Mouse (Mus musculus) monocyte, adult 2 months (primary cell): ENCODE results near the gene Dpysl4.

Experiments
- DNase-seq, 2 experiments: peaks; one replicate each; pipeline ENCODE4 v3.0.0; 2022; ENCODE audit warnings: low spot score in 2 of 2, low read depth in 1 of 2

Gene Dpysl4

DNA sequence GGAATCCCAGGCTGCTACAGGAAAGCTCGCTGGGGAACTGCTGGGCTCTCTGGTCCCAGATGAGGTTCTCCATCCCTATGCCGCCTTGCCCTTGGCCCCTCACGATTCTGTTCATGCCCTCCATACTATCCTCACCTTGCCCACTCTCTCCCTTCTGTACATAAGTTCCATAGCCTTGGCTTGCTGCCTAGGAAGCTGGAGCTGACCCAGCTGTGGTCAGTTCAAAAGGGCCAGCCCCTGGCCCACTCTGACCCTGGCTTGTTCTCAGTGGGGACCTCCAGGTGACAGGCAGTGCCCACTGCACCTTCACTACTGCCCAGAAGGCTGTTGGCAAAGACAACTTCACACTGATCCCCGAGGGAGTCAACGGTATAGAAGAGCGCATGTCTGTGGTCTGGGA is 10.6 kb downstream of the Dpysl4 start:
- no peak for DNase-seq

DNA sequence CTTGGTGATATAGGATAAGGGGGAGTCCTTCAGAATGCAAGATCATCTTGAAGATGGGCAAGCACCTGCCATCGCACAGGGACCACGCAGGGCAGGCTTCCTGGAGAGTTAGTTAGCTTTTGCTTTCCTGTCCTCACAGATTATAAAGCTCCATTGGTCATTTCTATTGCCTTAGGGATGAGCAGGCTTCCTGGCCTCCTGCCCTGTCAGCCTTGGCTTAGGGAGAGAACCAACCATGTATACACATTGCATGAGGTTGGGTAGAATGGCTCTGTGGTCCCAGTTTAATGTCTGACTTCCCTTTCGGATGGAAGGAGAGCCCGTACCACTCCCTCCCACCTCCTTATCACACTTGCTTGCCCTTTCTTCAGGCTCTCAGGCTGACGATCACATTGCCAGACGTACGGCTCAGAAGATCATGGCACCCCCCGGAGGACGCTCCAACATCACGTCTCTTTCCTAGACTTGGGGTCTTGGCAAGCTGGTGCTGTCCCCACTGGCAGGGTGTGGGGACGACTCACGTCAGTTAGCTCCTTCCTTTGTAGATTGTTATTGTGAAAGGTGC is 14.8 kb downstream of the Dpysl4 start:
- no peak for DNase-seq

DNA sequence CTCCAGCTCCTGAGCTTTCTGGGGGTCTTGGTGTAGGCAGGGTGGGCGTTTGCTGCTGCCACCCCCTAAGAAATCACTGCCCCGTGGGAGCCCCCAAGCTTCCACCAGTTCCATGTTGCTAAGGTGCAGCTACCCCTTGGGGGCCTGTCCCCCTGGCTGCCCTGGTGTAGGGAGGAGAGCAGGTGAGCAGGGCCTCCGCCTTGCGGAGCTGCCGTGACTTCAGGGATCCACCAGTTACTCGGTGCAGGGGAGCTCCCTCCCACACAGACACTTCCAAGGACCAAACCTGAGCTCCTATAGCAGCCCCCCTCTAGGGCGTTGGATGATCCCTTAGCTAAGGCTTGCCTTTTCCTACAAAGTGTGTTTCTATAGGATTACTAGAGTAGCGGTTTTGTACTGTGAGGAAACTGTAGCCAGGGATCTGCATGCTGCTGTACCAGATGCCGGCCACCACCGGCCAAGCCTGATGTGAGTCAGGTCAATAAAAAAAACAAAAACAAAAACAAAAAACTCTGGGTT is 15.5 kb downstream of the Dpysl4 start:
- DNase-seq, result no peak

DNA sequence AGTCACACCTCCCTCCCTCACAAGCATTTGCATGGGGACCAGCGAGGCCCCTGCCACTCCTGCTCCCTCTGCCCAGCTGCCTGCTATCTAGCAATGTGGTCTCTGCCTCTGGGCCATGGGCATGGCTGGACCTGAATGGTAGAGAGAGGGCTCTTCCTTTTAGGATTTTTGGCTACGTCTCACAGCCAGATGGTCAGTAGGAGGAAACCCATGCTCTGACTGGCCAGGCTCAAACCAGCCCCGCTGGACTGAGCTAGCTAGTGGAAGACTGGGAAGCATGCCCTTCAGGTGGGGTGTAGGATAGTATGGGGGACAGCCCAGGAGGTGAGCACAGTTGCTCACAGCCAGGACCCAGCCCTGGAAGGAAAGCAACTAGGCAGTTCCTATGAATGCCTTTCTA is 16.0 kb downstream of the Dpysl4 start:
- no peak for DNase-seq

DNA sequence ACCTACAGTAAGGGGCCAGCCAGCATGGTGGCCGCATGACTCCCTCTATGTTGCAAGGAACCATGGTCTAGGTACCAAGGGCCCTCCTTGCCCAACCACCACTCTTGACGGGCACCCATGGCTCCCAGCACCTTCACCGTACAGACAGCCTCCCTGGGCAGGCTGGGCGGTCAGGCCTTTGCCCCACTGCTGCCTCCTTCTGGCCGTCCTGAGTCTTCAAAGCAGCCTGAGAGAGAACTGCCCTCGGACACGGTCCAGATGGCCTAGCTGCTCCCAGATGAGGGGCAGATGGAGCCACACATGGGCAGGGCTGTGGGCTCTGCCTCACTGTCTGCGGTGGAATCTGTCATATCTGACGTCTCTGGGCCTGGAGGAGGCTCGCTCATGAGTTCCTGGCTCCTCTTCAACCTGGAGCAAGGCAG is 18.2 kb downstream of the Dpysl4 start:
- DNase-seq, result no peak

DNA sequence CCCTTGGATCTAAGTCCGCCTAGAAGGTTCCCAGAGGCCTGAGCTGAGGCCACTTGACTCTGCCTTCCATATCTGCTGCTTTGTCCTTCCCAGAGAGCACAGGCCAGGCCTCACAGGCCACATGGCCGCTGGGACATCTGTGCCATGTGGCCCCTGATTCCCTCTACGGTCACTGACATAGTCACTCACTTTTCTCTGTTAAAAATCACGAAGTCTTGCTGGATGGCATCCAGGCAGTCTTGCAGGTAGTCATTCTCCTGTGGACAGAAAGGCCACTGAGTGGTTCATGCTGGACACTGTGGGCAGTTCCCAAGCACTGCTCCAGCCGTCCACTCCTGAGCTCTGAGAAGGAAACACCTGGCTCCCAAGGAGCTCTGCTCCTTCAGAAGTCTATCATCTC is 19.3 kb downstream of the Dpysl4 start:
- DNase-seq, result no peak

DNA sequence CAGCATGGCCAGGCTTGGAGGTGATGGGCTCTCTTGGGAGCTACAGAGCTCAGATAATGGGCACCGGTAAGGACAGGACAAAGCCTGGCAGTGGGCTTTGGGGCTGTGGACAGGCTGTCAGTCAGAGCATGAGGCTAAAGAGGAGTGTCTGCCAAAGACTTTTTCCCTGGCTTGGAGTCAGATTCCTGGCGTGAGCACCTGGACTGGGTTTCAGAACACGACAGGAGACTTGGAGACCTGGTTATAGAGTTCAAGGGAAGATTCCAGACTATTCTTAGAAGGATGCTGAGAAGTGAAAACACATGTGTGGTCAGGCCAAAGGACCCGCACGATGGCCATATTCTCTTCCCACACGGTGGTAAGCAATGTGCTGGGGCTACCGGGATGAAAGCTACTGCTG is 19.9 kb downstream of the Dpysl4 start:
- no peak for DNase-seq

DNA sequence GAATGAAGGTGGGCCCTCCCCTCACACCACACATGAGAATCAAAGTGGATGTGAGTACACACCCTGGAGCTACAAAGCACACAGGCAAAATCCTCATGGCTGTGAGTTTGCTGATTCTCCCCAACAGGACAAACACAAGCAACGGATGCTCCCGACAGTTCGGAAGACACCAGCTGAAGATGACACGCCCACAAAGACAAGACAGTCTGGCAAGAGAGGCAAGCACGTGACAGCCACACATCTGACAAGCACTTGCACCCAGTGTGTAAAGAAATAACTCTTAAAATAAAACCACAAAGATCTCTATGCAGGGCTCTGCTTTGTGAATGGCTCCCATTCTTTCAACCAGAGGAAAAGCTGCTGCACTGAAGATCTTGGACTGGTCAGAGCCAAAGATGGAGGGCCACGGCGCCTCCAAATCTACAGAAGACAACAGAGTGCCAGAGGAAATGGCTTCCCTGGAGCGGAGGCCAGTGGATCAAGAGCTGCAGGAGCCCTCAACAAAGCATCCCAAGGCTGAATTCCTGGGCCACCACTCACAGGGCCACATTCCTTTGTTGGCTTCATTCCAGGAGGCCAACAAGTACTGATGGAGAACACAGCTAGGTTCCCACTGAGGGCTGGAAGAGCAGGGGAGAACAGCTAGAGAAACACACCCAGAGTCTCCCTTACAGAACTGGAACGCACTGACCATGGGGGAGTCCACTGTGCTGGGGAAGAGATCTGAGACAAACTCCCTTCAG is 22.3 kb downstream of the Dpysl4 start:
- DNase-seq, result no peak

DNA sequence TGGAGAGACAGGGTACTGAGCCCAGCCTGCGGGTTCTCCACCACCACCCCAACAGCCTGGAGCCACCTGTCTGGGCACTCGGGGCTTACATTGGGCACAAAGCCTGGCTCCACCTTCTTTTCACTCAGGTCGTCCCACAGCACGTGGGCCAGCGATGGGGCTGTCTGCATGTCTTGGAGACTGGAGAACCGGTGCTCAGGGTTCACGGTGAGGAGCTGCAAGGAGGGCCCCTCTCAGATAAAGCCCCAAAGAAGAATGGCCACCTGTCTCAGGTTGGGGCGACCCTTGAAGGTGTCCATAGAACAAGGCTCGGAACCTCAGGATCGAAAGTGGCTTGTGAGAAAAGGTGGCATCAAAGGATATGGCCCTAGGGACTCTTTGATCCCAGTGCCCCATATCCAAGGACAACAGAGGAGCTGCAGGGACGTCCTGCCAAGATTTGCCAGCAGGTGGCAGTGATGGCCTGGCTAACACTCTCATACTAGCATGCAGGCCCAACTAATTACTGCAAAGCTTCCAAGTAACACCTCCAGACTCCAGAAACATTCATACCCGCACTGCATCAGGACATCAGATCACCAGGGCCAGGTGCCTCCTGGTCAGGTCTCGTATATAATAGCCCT is 33.5 kb downstream of the Dpysl4 start:
- peak; percentile 8 to 40 for DNase-seq

DNA sequence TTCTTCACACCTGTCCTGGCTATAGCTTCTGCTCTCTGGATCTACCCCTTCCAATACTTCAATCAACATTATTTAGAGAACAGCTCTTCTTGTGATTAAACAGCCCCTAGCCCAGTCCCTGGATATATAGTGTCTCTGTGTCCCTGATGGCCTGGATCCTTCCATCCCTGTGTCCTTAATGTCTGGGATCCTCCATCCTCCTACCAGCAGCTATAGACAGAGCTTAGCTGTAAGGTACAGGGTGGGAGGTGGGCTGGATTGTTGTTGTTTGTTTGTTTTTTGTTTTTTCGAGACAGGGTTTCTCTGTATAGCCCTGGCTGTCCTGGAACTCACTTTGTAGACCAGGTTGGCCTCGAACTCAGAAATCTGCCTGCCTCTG is 34.0 kb downstream of the Dpysl4 start:
- DNase-seq, result no peak

DNA sequence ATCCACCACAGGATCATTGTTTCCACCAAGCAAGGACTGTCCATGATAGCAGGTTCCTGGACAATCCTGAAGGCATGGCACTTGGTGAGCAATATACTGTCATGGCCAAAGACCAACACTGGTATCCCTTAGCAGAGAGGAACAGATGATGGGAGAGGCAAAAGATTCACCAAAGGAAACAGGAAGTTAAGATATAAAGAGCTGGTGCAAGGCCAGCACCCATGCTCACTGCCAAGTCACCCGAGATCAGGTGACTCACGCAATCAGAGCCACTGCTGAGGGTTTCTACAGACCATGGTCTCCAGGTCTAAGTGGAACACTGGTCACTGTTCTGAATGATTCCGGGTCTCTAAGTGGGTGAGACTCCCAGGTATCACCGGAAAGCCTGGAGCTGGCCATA is 40.1 kb downstream of the Dpysl4 start:
- no peak for DNase-seq

DNA sequence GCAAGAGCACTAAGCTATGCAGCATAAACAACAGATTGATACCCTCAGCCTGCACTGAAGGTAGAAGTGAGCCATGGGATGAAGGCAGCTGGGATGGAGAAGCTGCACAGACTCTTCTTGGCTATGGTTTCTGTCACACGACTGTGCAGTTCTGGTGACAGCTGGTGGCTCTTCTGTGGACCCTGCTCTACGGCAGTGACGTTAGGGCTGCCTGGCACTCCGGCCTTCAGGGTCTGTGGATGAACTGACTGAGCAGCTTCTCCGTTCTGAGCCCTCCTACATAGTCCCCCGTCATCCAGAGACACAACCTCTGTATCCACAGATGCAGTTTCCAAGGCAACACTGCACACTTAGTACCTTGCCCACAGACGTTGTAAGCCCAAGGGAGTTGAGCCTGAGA is 40.7 kb downstream of the Dpysl4 start:
- no peak for DNase-seq

DNA sequence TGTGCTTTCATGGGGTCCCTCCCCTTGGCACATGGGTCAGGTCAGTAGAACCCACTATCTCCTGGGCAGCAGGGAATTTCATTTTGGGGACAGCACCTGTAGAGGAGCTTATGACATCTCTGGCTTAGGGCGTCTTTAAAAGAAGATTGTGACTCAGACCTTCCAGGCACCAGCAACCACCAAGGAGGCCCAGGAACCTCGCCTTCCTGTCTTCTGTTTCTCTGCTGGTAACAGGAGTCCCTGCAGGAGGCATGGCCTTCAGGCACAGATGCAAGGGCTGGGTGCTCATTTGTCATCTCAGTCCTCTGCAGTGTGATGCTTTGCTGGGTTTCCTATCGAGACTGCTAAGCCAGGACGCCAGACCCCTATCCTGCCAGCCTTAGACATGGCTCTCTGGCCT is 43.2 kb downstream of the Dpysl4 start:
- DNase-seq, result no peak

DNA sequence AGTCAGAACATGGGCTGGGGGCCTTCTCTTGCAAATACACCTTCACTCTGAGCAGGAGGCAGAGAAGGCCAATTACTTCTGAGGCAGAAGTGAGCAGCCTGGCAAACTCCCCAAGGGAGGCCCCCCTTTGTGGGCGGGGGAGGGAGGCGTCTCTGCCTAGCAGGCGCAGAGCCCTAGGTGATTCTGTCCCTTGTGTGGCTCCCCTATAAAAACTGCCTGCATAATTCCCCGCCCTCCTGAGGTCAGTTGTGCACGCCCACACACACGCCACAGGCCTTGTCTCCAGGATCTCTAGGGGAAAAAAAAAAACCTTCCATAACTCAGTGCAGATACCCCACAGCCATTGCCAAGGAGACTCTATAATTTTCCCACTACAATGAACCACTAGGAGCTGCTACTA is 44.6 kb downstream of the Dpysl4 start:
- no peak for DNase-seq

DNA sequence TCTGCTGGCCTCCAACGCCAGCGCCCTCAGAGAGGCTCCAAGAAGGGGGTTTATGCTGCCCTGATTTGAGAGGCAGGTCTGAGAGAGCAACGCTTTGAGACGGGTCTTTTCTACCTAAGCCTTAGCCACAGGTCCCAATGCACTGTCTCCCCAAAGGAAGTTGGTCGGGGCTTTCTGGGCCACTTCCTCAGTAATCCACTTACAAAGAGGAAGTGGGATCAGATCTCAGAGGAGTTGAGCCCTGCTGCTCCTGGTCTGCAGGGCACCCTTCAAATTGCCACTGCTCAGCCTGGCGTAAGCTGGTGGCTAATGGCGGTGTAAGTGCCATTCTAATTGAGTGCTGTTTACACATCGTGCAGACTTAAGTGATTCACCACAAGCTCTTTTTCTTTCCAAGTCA is 45.7 kb downstream of the Dpysl4 start:
- peak; percentile 17 to 36 for DNase-seq

DNA sequence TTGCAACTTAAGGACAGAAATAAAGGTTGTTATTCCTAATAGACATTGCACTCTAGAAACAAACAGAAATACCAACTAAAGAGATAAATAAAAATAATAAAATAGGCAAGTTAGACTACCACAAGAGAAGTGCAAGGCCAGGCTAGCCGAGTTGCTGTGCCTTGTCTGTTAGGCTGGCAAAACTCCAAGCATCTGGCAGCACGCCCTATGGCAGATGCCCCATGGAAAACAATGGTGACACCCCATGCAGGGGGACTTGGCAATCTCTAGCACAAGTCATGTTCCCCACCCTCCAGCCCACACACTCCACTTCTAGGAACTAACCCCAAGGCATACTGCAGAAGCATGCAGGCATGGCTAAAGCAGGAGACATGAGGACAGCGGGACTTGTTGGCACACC is 47.6 kb downstream of the Dpysl4 start:
- DNase-seq, result no peak

DNA sequence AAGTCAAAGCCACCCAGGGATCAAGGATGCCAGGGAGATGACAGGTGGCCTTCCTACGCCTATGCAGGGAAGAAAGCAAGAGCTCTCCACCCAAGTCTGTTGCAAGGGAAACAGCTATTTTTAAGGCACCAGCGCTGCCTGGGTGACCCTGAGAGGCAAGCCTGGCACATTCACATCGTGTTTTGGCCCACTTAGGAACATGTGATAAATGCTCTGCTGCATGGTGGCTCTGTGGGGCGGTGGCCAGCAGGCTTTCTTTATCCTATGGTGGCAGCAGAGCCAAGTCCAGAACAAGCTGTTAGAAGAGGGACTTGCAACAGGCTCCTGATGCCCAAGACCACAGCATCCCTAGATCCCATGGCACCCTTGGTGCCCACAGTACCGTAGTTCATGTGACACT is 49.4 kb downstream of the Dpysl4 start:
- DNase-seq, result no peak

DNA sequence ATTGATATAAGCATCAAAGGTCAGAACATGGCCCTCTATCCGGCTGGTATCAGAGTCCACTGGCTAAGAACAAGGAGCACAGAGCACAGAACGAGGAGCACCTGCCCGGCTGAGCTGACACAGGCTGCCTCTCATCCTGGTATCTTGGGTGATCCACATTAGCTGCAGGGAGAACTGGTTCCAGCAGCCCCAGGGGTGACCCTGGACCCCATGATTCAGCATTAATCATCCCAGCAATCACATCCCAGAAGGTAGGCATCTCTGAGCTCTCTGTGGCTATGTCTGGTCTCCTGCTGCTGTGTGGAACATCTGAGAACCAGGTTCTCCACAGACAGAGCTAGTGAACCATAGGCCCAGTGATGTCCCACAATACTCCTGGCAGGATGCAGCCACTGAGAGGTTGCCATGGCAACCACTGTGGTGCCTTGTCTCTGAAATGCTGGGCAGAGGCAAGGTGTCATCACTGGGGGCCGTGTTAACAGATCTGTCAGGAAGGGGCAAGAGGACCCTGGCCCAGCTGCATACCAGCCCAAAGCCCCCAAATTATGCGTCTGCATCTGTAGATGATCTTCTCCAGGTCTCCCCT is 51.2 kb downstream of the Dpysl4 start:
- DNase-seq, result no peak

DNA sequence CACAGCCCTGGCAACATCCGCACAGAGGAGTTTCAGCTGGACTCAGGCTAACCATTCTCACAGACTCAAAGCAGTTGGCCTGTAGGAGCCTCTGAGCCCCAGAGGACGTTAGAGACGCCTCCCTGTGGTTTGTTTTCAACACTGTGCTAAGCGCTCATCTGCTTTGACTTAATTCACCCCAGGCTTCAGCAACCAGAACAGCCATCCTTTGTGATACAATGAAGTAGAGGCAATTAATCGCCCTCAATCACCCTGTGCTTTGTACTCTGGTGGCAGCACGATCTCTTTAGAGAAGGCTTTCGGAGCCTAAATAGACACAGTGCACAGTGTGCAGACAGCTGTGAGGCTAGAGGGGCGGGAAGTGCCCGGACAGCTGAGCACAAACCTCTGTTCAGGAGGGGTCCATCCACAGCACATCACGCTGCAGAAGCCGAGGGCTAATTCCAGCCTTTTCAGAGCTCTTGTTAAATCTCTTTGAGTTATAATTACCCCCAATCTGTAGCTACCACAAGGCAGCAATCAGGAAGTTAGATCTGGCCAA is 54.2 kb downstream of the Dpysl4 start:
- DNase-seq, result no peak

DNA sequence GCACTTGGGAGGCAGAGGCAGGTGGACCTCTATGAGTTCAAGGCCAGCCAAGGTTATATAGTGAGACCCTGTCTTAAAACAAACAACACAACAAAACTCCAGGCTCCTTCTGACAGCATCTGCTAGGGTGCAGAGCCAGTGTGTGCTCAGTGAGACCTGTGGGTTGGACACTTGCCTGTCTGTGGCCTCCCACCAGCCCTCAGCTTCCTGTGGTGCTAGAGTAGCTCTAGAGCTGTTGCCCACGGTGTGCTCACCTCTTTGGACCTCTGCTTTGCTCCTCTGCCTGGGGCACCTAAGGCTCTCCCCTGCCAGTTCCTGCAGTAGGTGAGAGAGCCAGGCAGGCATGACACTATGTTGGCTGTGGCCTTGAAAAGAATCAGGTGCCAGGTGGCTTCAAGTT is 58.0 kb downstream of the Dpysl4 start:
- no peak for DNase-seq

DNA sequence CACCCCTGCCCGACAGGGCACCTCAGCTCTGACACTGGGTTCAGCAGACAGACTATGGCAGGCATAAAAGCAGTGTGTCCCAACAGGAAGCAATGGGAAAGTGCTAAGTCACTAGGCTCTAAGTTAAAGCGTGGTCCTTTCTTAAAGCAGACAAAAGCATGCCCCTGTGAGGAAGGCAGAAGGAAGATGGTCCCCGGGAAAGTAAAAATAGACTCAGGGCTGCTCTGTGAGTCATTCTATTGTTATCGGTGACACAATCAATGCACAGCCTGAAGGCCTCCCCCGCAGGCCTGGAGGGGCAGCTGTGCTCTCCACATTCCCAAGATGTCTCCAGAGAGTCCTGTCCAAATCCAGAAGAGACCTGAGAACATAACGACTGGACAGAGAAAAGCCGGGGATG is 60.1 kb downstream of the Dpysl4 start:
- no peak for DNase-seq

DNA sequence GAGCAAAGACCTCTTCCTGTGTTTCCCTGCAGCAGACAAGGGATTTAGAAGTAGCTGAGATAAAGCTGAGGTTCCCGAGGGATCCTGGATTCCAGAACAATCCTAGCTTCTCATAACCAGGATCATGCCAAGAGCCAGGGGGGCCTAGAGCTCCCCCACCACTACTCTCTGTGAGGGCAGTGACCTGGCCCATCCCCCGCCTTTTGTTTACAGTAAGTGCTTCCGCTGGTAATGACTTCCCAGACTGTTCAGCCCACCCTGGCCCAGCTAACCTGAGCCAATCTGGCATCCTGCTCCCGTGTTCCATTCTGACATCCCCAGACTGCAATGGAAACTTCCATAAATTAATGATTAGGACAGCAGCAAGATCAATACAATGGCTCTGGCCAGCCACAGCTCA is 61.6 kb downstream of the Dpysl4 start:
- DNase-seq, result no peak
